Mouse (Mus musculus) ES-E14 (cell line): ENCODE measurements around the gene Zbtb20. TPM values are rescaled to one million over a fixed set of nuclear protein-coding genes. Genes with fewer than 3 reads are reported as not detected.

Source experiments
- DNase-seq: peaks from one replicate; pipeline ENCODE4 v3.0.0-alpha.2; 2013; ENCODE audit warnings: low read depth, low spot score
- H3K27ac ChIP-seq: 2 replicates; pipeline ENCODE4 v1.5.1; 2012; ENCODE audit warnings: low read depth, mild to moderate bottlenecking, low read length, moderate library complexity, mixed read lengths; ENCODE audit not compliant: poor library complexity, insufficient read depth, severe bottlenecking
- H3K36me3 ChIP-seq: 2 replicates; pipeline ENCODE4 v1.6.1; 2012; ENCODE audit warnings: mild to moderate bottlenecking, low read length, moderate library complexity, mixed read lengths; ENCODE audit not compliant: control insufficient read depth, poor library complexity, insufficient read depth, severe bottlenecking
- H3K4me1 ChIP-seq, 2 experiments: fragments of 150-350 bp in 1 of 2; sonication (generic) in 1 of 2; 2 replicates each; pipeline ENCODE4 v1.6.1; 2012; ENCODE audit warnings: low read length in 2 of 2, mild to moderate bottlenecking in 1 of 2, mixed read lengths in 1 of 2; ENCODE audit not compliant: control insufficient read depth in 2 of 2, insufficient read depth in 2 of 2, poor library complexity in 1 of 2
- H3K4me3 ChIP-seq, 2 experiments: fragments of 150-350 bp in 1 of 2; sonication (generic) in 1 of 2; 2 replicates each; pipeline ENCODE4 v1.5.1; 2012; ENCODE audit warnings: low read length in 2 of 2, low read depth in 1 of 2, mild to moderate bottlenecking in 1 of 2, mixed read lengths in 1 of 2; ENCODE audit not compliant: insufficient read depth in 1 of 2, poor library complexity in 1 of 2, severe bottlenecking in 1 of 2
- H3K9ac ChIP-seq: 2 replicates; pipeline ENCODE4 v1.6.1; 2012; ENCODE audit warnings: low read depth, mild to moderate bottlenecking, low read length, mixed read lengths; ENCODE audit not compliant: poor library complexity, insufficient read depth, severe bottlenecking
- H3K9me3 ChIP-seq: fragments of 150-350 bp; sonication (generic); 2 replicates; pipeline ENCODE4 v1.6.1; 2012; ENCODE audit warnings: low read depth, mild to moderate bottlenecking, low read length; ENCODE audit not compliant: control insufficient read depth, insufficient read depth
- CHD2 ChIP-seq: IDR thresholded peaks from 2 replicates; pipeline ENCODE4 v1.6.1; 2014; ENCODE audit warnings: mild to moderate bottlenecking, low read depth, low read length, inconsistent platforms
- HCFC1 ChIP-seq: IDR thresholded peaks from 2 replicates; pipeline ENCODE4 v1.6.1; 2012; ENCODE audit warnings: low read length, inconsistent platforms, borderline replicate concordance; ENCODE audit not compliant: insufficient read depth
- MAFK ChIP-seq: IDR thresholded peaks from 2 replicates; pipeline ENCODE4 v1.6.1; 2014; ENCODE audit warnings: mild to moderate bottlenecking, low read depth, low read length, inconsistent platforms; ENCODE audit not compliant: insufficient read depth
- ZC3H11A ChIP-seq: IDR thresholded peaks from 2 replicates; pipeline ENCODE4 v1.6.1; 2012; ENCODE audit warnings: low read depth, mild to moderate bottlenecking, inconsistent platforms, low read length, borderline replicate concordance
- ZNF384 ChIP-seq: IDR thresholded peaks from 2 replicates; pipeline ENCODE4 v1.6.1; 2012; ENCODE audit warnings: low read depth, low read length, inconsistent platforms
- in situ Hi-C, 2 experiments: fragments of 600-800 bp; cut with MboI; formaldehyde crosslinking; loops; one replicate each; pipeline ENCODE4 v1.15.1; 2025; ENCODE audit warnings: low sequenced_read_pairs in 2 of 2, inconsistent platforms in 1 of 2; ENCODE audit not compliant: unreplicated experiment in 2 of 2
- total RNA-seq: library from RNA; depleted of rRNA; stranded (reverse); fragments of 300-350 nt; gene quantifications from 2 replicates; pipeline ENCODE4 v1.2.3, GENCODE M21; 2012

The Zbtb20 gene
- total RNA-seq, 1 experiment: 4.0 TPM

GRCm38 (mm10) chr16:42885538-42885937 lies 9.9 kb downstream of the Zbtb20 start:
- no peak overlapping the region for H3K4me3 ChIP-seq
- TF ChIP-seq MAFK (no peak), CHD2 (no peak), HCFC1 (no peak), ZC3H11A (no peak), ZNF384 (no peak)
- peak; percentile 8 for DNase-seq
- H3K9me3 ChIP-seq: no peaks in the 10 kb centered on the region
- H3K36me3 ChIP-seq: no peaks in the 10 kb centered on the region
- H3K4me1 ChIP-seq: no peaks in the 10 kb centered on the region
- H3K9ac ChIP-seq: no peak overlapping the region
- in situ Hi-C loops: no loop called here
- no peak overlapping the region for H3K27ac ChIP-seq

- TF ChIP-seq ZC3H11A: no peak
- TF ChIP-seq ZNF384: no peak
- no peak for TF ChIP-seq CHD2
- TF ChIP-seq HCFC1: no peak
- TF ChIP-seq MAFK: no peak
- no peaks in the 10 kb centered on the region for H3K4me1 ChIP-seq
- H3K36me3 ChIP-seq: no peaks in the 10 kb centered on the region
- no peak overlapping the region for H3K4me3 ChIP-seq
- H3K27ac ChIP-seq: no peak overlapping the region
- DNase-seq: peak; percentile 17
- H3K9ac ChIP-seq: no peak overlapping the region
- in situ Hi-C loops: no loop called here
- H3K9me3 ChIP-seq: no peaks in the 10 kb centered on the region
Measured at GRCm38 (mm10) chr16:42885964-42886363, 10.3 kb downstream of the Zbtb20 start.

- no peaks in the 10 kb centered on the region for H3K4me1 ChIP-seq
- no peak overlapping the region for H3K27ac ChIP-seq
- no peaks in the 10 kb centered on the region for H3K9me3 ChIP-seq
- H3K36me3 ChIP-seq: no peaks in the 10 kb centered on the region
- no peak for TF ChIP-seq ZC3H11A
- TF ChIP-seq ZNF384: no peak
- TF ChIP-seq CHD2: no peak
- peak; percentile 68; the same call in 1 of the 2 replicates for TF ChIP-seq HCFC1
- no peak for TF ChIP-seq MAFK
- no peak overlapping the region for H3K4me3 ChIP-seq
- no peak overlapping the region for H3K9ac ChIP-seq
- in situ Hi-C loops: no loop called here
- no peak for DNase-seq
Measured at GRCm38 (mm10) chr16:42897125-42897693, 21.5 kb downstream of the Zbtb20 start.

GRCm38 (mm10) chr16:42900328-42900727 lies 24.6 kb downstream of the Zbtb20 start:
- Histone ChIP-seq H3K4me3 (no peak overlapping the region), H3K36me3 (no peaks in the 10 kb centered on the region), H3K9me3 (no peaks in the 10 kb centered on the region), H3K9ac (no peak overlapping the region), H3K27ac (no peak overlapping the region), H3K4me1 (no peaks in the 10 kb centered on the region)
- TF ChIP-seq CHD2 (no peak), HCFC1 (no peak), MAFK (no peak), ZC3H11A (no peak), ZNF384 (no peak)
- no peak for DNase-seq
- in situ Hi-C loops: loop anchor here in 1 of 2 experiments (25.0 kb wide), 2 partner anchors 613 to 713 kb away; no protein-coding TSS in a partner anchor

GRCm38 (mm10) chr16:42907283-42907701 lies 31.6 kb downstream of the Zbtb20 start:
- Histone ChIP-seq H3K9ac (no peak overlapping the region), H3K4me3 (no peak overlapping the region), H3K4me1 (no peaks in the 10 kb centered on the region), H3K36me3 (no peaks in the 10 kb centered on the region), H3K9me3 (no peaks in the 10 kb centered on the region), H3K27ac (no peak overlapping the region)
- no peak for DNase-seq
- TF ChIP-seq HCFC1 (no peak), CHD2 (no peak), ZC3H11A (no peak), MAFK (no peak), ZNF384 (no peak)
- in situ Hi-C loops: loop anchor here in 1 of 2 experiments (25.0 kb wide), 2 partner anchors 620 to 720 kb away; no protein-coding TSS in a partner anchor
